30 mouse cellular contexts compared by ENCODE assay signal in genomic region chr7:19635074-19635827, GRCm38 (mm10). TPM values are rescaled to one million over a fixed set of nuclear protein-coding genes. Genes with fewer than 3 reads are reported as not detected.
DNase-seq lines count a peak whose midpoint lies in the region; TF ChIP-seq lines count a peak whose summit lies in the region.
"Had no signal": no experiment of that assay in that cellular context is flagged by ENCODE, and none has a peak within 500 bp of the region (broad histone marks: within the 10 kb centered on the region; RNA-seq: fewer than 3 reads in every experiment).

No protein-coding gene starts in this region.

- no peaks in the 10 kb centered on the region for H3K27me3 ChIP-seq in spleen, adult 2 months (ENCODE audit: control insufficient read depth, insufficient read depth, low read length)
- H3K27me3 ChIP-seq: CH12.LX; forebrain, embryonic 13.5 days; heart, embryonic 13.5 days; hindbrain, embryonic 12.5 days; hindbrain, embryonic 15.5 days; Patski had no signal

- TF ChIP-seq CTCF in spleen, adult 2 months (IDR thresholded peaks at IDR 0.05; ENCODE audit: extremely low read depth, insufficient read depth, insufficient read length, insufficient replicate concordance) = no peak

- no peaks in the 10 kb centered on the region for H3K4me1 ChIP-seq in spleen, adult 2 months (ENCODE audit: control insufficient read depth, insufficient read depth, insufficient read length)
- H3K4me1 ChIP-seq: forebrain, embryonic 10.5 days; forebrain, embryonic 13.5 days; hindbrain, embryonic 12.5 days; hindbrain, embryonic 15.5 days had no signal

- intact Hi-C loops in heart, postnatal 14 days (cut with DNase I) = no loop called here

- WGBS in spleen, adult 2 months = 83% methylated on average over 11 of the region's 11 CpGs

- H3K36me3 ChIP-seq in spleen, adult 2 months (ENCODE audit: control insufficient read depth, insufficient read depth, low read length) = peaks cover 46% of the 10 kb centered on the region

- no peak for TF ChIP-seq POLR2A in spleen, adult 2 months (IDR thresholded peaks at IDR 0.05; ENCODE audit: low read depth, low read length)

- DNase-seq in adrenal gland, adult 2 months = peak; percentile 49
- DNase-seq in adrenal gland, postnatal 10 days = no peak
- peak; percentile 93 for DNase-seq in heart, adult 11 months
- no peak for DNase-seq in heart, postnatal 14 days
- no peak for DNase-seq in spleen, adult 2 months (ENCODE audit: low read depth in 1 of 2, low spot score in 2 of 2)
- no peak for DNase-seq in spleen, postnatal 10 days (ENCODE audit: low spot score in 2 of 2)
- DNase-seq: B cell, adult 2 months; cerebellum, adult 18-20 months; cerebellum, adult 9-10 months; cerebellum, postnatal 14 days; heart, adult 2 months; kidney, adult 18-20 months had no signal

- peak overlapping the region; percentile 56 for H3K27ac ChIP-seq in spleen, adult 2 months (ENCODE audit: insufficient read depth, low read length)
- H3K27ac ChIP-seq: forebrain, embryonic 10.5 days; forebrain, embryonic 13.5 days; heart, adult 2 months; heart, embryonic 10.5 days; heart, embryonic 13.5 days; hindbrain, embryonic 12.5 days; hindbrain, embryonic 15.5 days had no signal

- H3K4me3 ChIP-seq in spleen, adult 2 months (ENCODE audit: extremely low read depth, insufficient read depth, insufficient read length) = no peak overlapping the region
- H3K4me3 ChIP-seq: forebrain, embryonic 10.5 days; forebrain, embryonic 13.5 days; heart, adult 2 months; heart, embryonic 10.5 days; heart, embryonic 13.5 days; hindbrain, embryonic 12.5 days; hindbrain, embryonic 15.5 days had no signal

RNA-seq across cellular contexts. Expression of gene Relb, which starts 6.0 kb away (rescaled TPM):
- total RNA-seq in adrenal gland, adult 2 months (2021) = 10 to 100 TPM; 26.5 to 33.9 TPM
- 79.2 and 85.8 TPM in 2 replicates for polyA plus RNA-seq in adrenal gland, adult 2 months (2012; rRNA removed)
- 10 to 100 TPM; 18.8 to 21.6 TPM for total RNA-seq in adrenal gland, postnatal 10 days (2021)
- total RNA-seq in heart, postnatal 14 days (2021) = 1 to 10 TPM; 6.3 to 9.6 TPM
- polyA plus RNA-seq in spleen, adult 2 months (2012; rRNA removed) = 76.9 and 114 TPM in 2 replicates

RNA-seq across cellular contexts. Expression of gene Clptm1, which starts 29.6 kb away (rescaled TPM):
- 100 to 1,000 TPM; 151 to 152 TPM for total RNA-seq in adrenal gland, adult 2 months (2021)
- 157 and 178 TPM in 2 replicates for polyA plus RNA-seq in adrenal gland, adult 2 months (2012; rRNA removed)
- total RNA-seq in adrenal gland, postnatal 10 days (2021) = 100 to 1,000 TPM; 108 to 117 TPM
- total RNA-seq in heart, postnatal 14 days (2021) = 10 to 100 TPM; 80.2 to 82.8 TPM
- polyA plus RNA-seq in spleen, adult 2 months (2012; rRNA removed) = 76.3 and 78.9 TPM in 2 replicates

RNA-seq across cellular contexts. Expression of gene Clasrp, which starts 31.0 kb away (rescaled TPM):
- 10 to 100 TPM; 34.4 to 37.3 TPM for total RNA-seq in adrenal gland, adult 2 months (2021)
- polyA plus RNA-seq in adrenal gland, adult 2 months (2012; rRNA removed) = 280 and 380 TPM in 2 replicates
- 10 to 100 TPM; 29.6 to 58.3 TPM for total RNA-seq in adrenal gland, postnatal 10 days (2021)
- 10 to 100 TPM; 21.5 to 22.6 TPM for total RNA-seq in heart, postnatal 14 days (2021)
- 102 and 186 TPM in 2 replicates for polyA plus RNA-seq in spleen, adult 2 months (2012; rRNA removed)

RNA-seq across cellular contexts. Expression of gene Apoc2, which starts 42.5 kb away (rescaled TPM):
- total RNA-seq in adrenal gland, adult 2 months (2021) = 1 to 10 TPM in 1 of 2 experiments, not detected in 1; 3.1 TPM
- 0.28 TPM in 1 of 2 replicates, not detected in the other for polyA plus RNA-seq in adrenal gland, adult 2 months (2012; rRNA removed)
- 100 to 1,000 TPM in 1 of 2 experiments, 10 to 100 TPM in 1; 52.0 to 144 TPM for total RNA-seq in adrenal gland, postnatal 10 days (2021)
- under 1 TPM; 0.41 to 0.55 TPM for total RNA-seq in heart, postnatal 14 days (2021)
- polyA plus RNA-seq in spleen, adult 2 months (2012; rRNA removed) = 1.2 and 5.5 TPM in 2 replicates
- total RNA-seq: CH12.LX; G1E; gastrocnemius, postnatal 25 days; heart, postnatal 25 days; hematopoietic stem cell, adult 5-6 weeks had no signal
- polyA plus RNA-seq: forebrain, embryonic 10.5 days; forebrain, embryonic 13.5 days; forebrain, embryonic 16.5 days; G1E; heart, adult 2 months; hindbrain, embryonic 12.5 days; Patski had no signal

RNA-seq across cellular contexts. Expression of gene Gm44805, which starts 46.0 kb away (rescaled TPM):
- total RNA-seq in adrenal gland, adult 2 months (2021) = 1 to 10 TPM; 1.5 to 1.9 TPM
- polyA plus RNA-seq in adrenal gland, adult 2 months (2012; rRNA removed) = 2.3 and 4.1 TPM in 2 replicates
- 1 to 10 TPM; 1.3 to 1.5 TPM for total RNA-seq in adrenal gland, postnatal 10 days (2021)
- total RNA-seq in heart, postnatal 14 days (2021) = not detected
- not detected in 2 replicates for polyA plus RNA-seq in spleen, adult 2 months (2012; rRNA removed)
- total RNA-seq: CH12.LX; G1E; gastrocnemius, adult 18-20 months; gastrocnemius, postnatal 25 days; heart, adult 2 months; heart, postnatal 25 days; hematopoietic stem cell, adult 5-6 weeks had no signal
- polyA plus RNA-seq: embryonic facial prominence, embryonic 11.5 days; embryonic facial prominence, embryonic 14.5 days; forebrain, embryonic 10.5 days; forebrain, embryonic 13.5 days; forebrain, embryonic 16.5 days; G1E; gonadal fat pad, adult 2 months; heart, adult 2 months; heart, embryonic 10.5 days; heart, embryonic 13.5 days; hindbrain, embryonic 12.5 days; hindbrain, embryonic 15.5 days; intestine, embryonic 14.5 days; Patski had no signal

Comparison
In these comparisons a context has a peak if more than half of its experiments do, and no peak if none do; other contexts are left out.
1. DNase-seq: peak in adrenal gland, adult 2 months (single experiment) and heart, adult 11 months (single experiment); none in adrenal gland, postnatal 10 days (single experiment), heart, postnatal 14 days (0 of 2), spleen, adult 2 months (0 of 2) and spleen, postnatal 10 days (0 of 2).